Mouse (Mus musculus): Measurements from ENCODE around the gene Dennd4b. TPM values are rescaled to one million over a fixed set of nuclear protein-coding genes. Genes with fewer than 3 reads are reported as not detected.

Gene Dennd4b
- 2.3 and 2.7 TPM in 2 replicates for polyA plus RNA-seq (2015; fragmentation: Nextera tagmentation; extraction: Ambion mirVana)

- ATAC-seq (peak; percentile 94), DNase-seq (ENCODE audit: low spot score) (peak; percentile 96)
- peak within 1 kb of the TSS; percentile 62 for H3K9ac ChIP-seq (replicated peaks; ENCODE audit: low read depth)
- H3K9me3 ChIP-seq (ENCODE audit: low read length): no peaks in the 10 kb centered on the region
- no peaks in the 10 kb centered on the region for H3K27me3 ChIP-seq (replicated peaks; ENCODE audit: insufficient read depth, low read length)
- peak within 1 kb of the TSS; percentile 98 for H3K27ac ChIP-seq (ENCODE audit: low read length)
- TF ChIP-seq EP300 (IDR thresholded peaks at IDR 0.05) (no peak), CTCF (IDR thresholded peaks at IDR 0.05) (peak; percentile 95)
- H3K4me2 ChIP-seq (replicated peaks; ENCODE audit: low read depth, low read length): peak within 1 kb of the TSS; percentile 77
- peak within 1 kb of the TSS; percentile 76 for H3K4me3 ChIP-seq (ENCODE audit: low read depth, low read length)
- H3K36me3 ChIP-seq (ENCODE audit: insufficient read depth, low read length): peaks cover 20% of the 10 kb centered on the region; the same call in 1 of the 2 replicates
- WGBS: under 1% methylated on average over 50 of the region's 87 CpGs
- 0 out of 2 replicates have a peak, but pooled peaks cover 7% of the 10 kb centered on the region for H3K4me1 ChIP-seq (ENCODE audit: insufficient read depth, low read depth, low read length)
Measured at GRCm38 (mm10) chr3:90265034-90265931, at the start of gene Dennd4b. Dennd4b (plus strand) TSS chr3:90265185.

GRCm38 (mm10) chr3:90215825-90216380 is 49.1 kb upstream of the Dennd4b start:
- H3K9ac ChIP-seq (replicated peaks; ENCODE audit: low read depth): no peak overlapping the region
- ATAC-seq: no peak
- H3K36me3 ChIP-seq (ENCODE audit: insufficient read depth, low read length): 0 out of 2 replicates have a peak, but pooled peaks cover 5% of the 10 kb centered on the region
- peak; percentile 50 for TF ChIP-seq CTCF (IDR thresholded peaks at IDR 0.05)
- TF ChIP-seq EP300 (IDR thresholded peaks at IDR 0.05): no peak
- no peaks in the 10 kb centered on the region for H3K27me3 ChIP-seq (replicated peaks; ENCODE audit: insufficient read depth, low read length)
- H3K4me1 ChIP-seq (ENCODE audit: insufficient read depth, low read depth, low read length): peaks cover 8% of the 10 kb centered on the region; the same call in 1 of the 2 replicates
- WGBS: 35% methylated on average over 1 of the region's 1 CpGs
- H3K4me2 ChIP-seq (replicated peaks; ENCODE audit: low read depth, low read length): no peak overlapping the region
- DNase-seq (ENCODE audit: low spot score): no peak
- H3K27ac ChIP-seq (ENCODE audit: low read length): no peak overlapping the region
- no peaks in the 10 kb centered on the region for H3K9me3 ChIP-seq (ENCODE audit: low read length)
- H3K4me3 ChIP-seq (ENCODE audit: low read depth, low read length): no peak overlapping the region

GRCm38 (mm10) chr3:90220088-90220487 is 44.9 kb upstream of the Dennd4b start:
- Histone ChIP-seq H3K36me3 (ENCODE audit: insufficient read depth, low read length) (0 out of 2 replicates have a peak, but pooled peaks cover 4% of the 10 kb centered on the region), H3K4me3 (ENCODE audit: low read depth, low read length) (peak overlapping the region; percentile 50), H3K4me1 (ENCODE audit: insufficient read depth, low read depth, low read length) (peaks cover 4% of the 10 kb centered on the region), H3K27me3 (replicated peaks; ENCODE audit: insufficient read depth, low read length) (no peaks in the 10 kb centered on the region), H3K9me3 (ENCODE audit: low read length) (no peaks in the 10 kb centered on the region), H3K27ac (ENCODE audit: low read length) (peak overlapping the region; percentile 75), H3K4me2 (replicated peaks; ENCODE audit: low read depth, low read length) (peak overlapping the region; percentile 73), H3K9ac (replicated peaks; ENCODE audit: low read depth) (peak overlapping the region; percentile 37; the same call in 1 of the 2 replicates)
- ATAC-seq: peak; percentile 61
- DNase-seq (ENCODE audit: low spot score): peak; percentile 83
- 6% methylated on average over 6 of the region's 6 CpGs for WGBS
- TF ChIP-seq CTCF (IDR thresholded peaks at IDR 0.05) (peak; percentile 77), EP300 (IDR thresholded peaks at IDR 0.05) (no peak)

- TF ChIP-seq CTCF (IDR thresholded peaks at IDR 0.05) (no peak), EP300 (IDR thresholded peaks at IDR 0.05) (0 out of 2 replicates have a peak, but pooled peaks have one; percentile 44)
- H3K27me3 ChIP-seq (replicated peaks; ENCODE audit: insufficient read depth, low read length): no peaks in the 10 kb centered on the region
- peaks cover 4% of the 10 kb centered on the region for H3K4me1 ChIP-seq (ENCODE audit: insufficient read depth, low read depth, low read length)
- H3K9ac ChIP-seq (replicated peaks; ENCODE audit: low read depth): peak overlapping the region; percentile 37
- DNase-seq (ENCODE audit: low spot score) (peak; percentile 89), ATAC-seq (peak; percentile 93)
- H3K27ac ChIP-seq (ENCODE audit: low read length): peak overlapping the region; percentile 75
- no peaks in the 10 kb centered on the region for H3K9me3 ChIP-seq (ENCODE audit: low read length)
- H3K36me3 ChIP-seq (ENCODE audit: insufficient read depth, low read length): 0 out of 2 replicates have a peak, but pooled peaks cover 6% of the 10 kb centered on the region
- H3K4me3 ChIP-seq (ENCODE audit: low read depth, low read length): peak overlapping the region; percentile 50
- 2% methylated on average over 15 of the region's 20 CpGs for WGBS
- peak overlapping the region; percentile 73 for H3K4me2 ChIP-seq (replicated peaks; ENCODE audit: low read depth, low read length)
Measured at GRCm38 (mm10) chr3:90220531-90220951, 44.4 kb upstream of the Dennd4b start.

GRCm38 (mm10) chr3:90221123-90221522 is 43.9 kb upstream of the Dennd4b start:
- no peak for ATAC-seq
- H3K27me3 ChIP-seq (replicated peaks; ENCODE audit: insufficient read depth, low read length): no peaks in the 10 kb centered on the region
- H3K9me3 ChIP-seq (ENCODE audit: low read length): no peaks in the 10 kb centered on the region
- DNase-seq (ENCODE audit: low spot score): no peak
- peaks cover 6% of the 10 kb centered on the region; the same call in 1 of the 2 replicates for H3K36me3 ChIP-seq (ENCODE audit: insufficient read depth, low read length)
- TF ChIP-seq EP300 (IDR thresholded peaks at IDR 0.05): no peak
- no peak overlapping the region for H3K27ac ChIP-seq (ENCODE audit: low read length)
- peaks cover 4% of the 10 kb centered on the region for H3K4me1 ChIP-seq (ENCODE audit: insufficient read depth, low read depth, low read length)
- H3K4me3 ChIP-seq (ENCODE audit: low read depth, low read length): peak overlapping the region; percentile 50
- WGBS: 5% methylated on average over 5 of the region's 5 CpGs
- H3K9ac ChIP-seq (replicated peaks; ENCODE audit: low read depth): peak overlapping the region; percentile 37; the same call in 1 of the 2 replicates
- H3K4me2 ChIP-seq (replicated peaks; ENCODE audit: low read depth, low read length): peak overlapping the region; percentile 73

- no peak overlapping the region for H3K4me3 ChIP-seq (ENCODE audit: low read depth, low read length)
- 86% methylated on average over 4 of the region's 4 CpGs for WGBS
- H3K27ac ChIP-seq (ENCODE audit: low read length): no peak overlapping the region
- no peaks in the 10 kb centered on the region for H3K9me3 ChIP-seq (ENCODE audit: low read length)
- H3K27me3 ChIP-seq (replicated peaks; ENCODE audit: insufficient read depth, low read length): no peaks in the 10 kb centered on the region
- H3K9ac ChIP-seq (replicated peaks; ENCODE audit: low read depth): no peak overlapping the region
- peaks cover 6% of the 10 kb centered on the region; the same call in 1 of the 2 replicates for H3K36me3 ChIP-seq (ENCODE audit: insufficient read depth, low read length)
- H3K4me1 ChIP-seq (ENCODE audit: insufficient read depth, low read depth, low read length): peaks cover 4% of the 10 kb centered on the region
- no peak overlapping the region for H3K4me2 ChIP-seq (replicated peaks; ENCODE audit: low read depth, low read length)
- DNase-seq (ENCODE audit: low spot score) (no peak), ATAC-seq (no peak)
- TF ChIP-seq CTCF (IDR thresholded peaks at IDR 0.05) (no peak), EP300 (IDR thresholded peaks at IDR 0.05) (no peak)
Measured at GRCm38 (mm10) chr3:90222455-90222854, 42.5 kb upstream of the Dennd4b start.

Measured in lung, postnatal 0 days (tissue).